Mouse (Mus musculus) G1E (cell line): Measurements from ENCODE around the gene Cadm1. TPM values are rescaled to one million over a fixed set of nuclear protein-coding genes. Genes with fewer than 3 reads are reported as not detected.

Experiments
- ATAC-seq: 2 replicates; pipeline ENCODE4 v1.8.0; 2016; ENCODE audit warnings: mild to moderate bottlenecking; ENCODE audit not compliant: insufficient number of reproducible peaks, poor library complexity, low FRiP score, severe bottlenecking; ENCODE audit errors: extremely low read depth
- DNase-seq: peaks from one replicate; pipeline ENCODE4 v3.0.0; 2012; ENCODE audit warnings: low spot score
- H3K27me3 ChIP-seq: 2 replicates; pipeline ENCODE4 v1.6.1; 2012; ENCODE audit warnings: mild to moderate bottlenecking, low read length, inconsistent platforms; ENCODE audit not compliant: insufficient read depth
- H3K36me3 ChIP-seq: replicated peaks from 2 replicates; pipeline ENCODE3; 2012; ENCODE audit warnings: mild to moderate bottlenecking, inconsistent platforms
- H3K4me1 ChIP-seq: 2 replicates; pipeline ENCODE4 v1.6.1; 2012; ENCODE audit warnings: low read depth, low read length, inconsistent platforms, mixed read lengths; ENCODE audit not compliant: insufficient read depth
- H3K4me3 ChIP-seq: 2 replicates; pipeline ENCODE4 v1.5.1; 2012; ENCODE audit warnings: low read depth, mild to moderate bottlenecking, inconsistent platforms, low read length, moderate library complexity, mixed read lengths
- H3K9me3 ChIP-seq: replicated peaks from 2 replicates; pipeline ENCODE4 v1.6.1; 2012; ENCODE audit warnings: inconsistent platforms
- CTCF ChIP-seq: IDR thresholded peaks from 2 replicates; pipeline ENCODE4 v1.5.1; 2012; ENCODE audit warnings: low read depth, low read length, inconsistent platforms, mixed read lengths
- GATA1 ChIP-seq: IDR thresholded peaks from 2 replicates; pipeline ENCODE4 v1.6.1; 2012; ENCODE audit warnings: borderline replicate concordance, low read length, inconsistent platforms, mixed read lengths
- GATA2 ChIP-seq: IDR thresholded peaks from 2 replicates; pipeline ENCODE4 v1.6.1; 2012; ENCODE audit warnings: low read depth, low read length, inconsistent platforms, borderline replicate concordance
- POLR2AphosphoS5 ChIP-seq: IDR thresholded peaks from 2 replicates; pipeline ENCODE4 v1.6.1; 2012; ENCODE audit warnings: low read depth, low read length, inconsistent platforms; ENCODE audit not compliant: insufficient replicate concordance
- TAL1 ChIP-seq: conservative IDR thresholded peaks from 2 replicates; pipeline ENCODE4 v1.6.1; 2012; ENCODE audit warnings: low read depth, low read length, inconsistent platforms, mixed read lengths
- polyA plus RNA-seq: library from polyadenylated mRNA; stranded (reverse); fragments of >175 nt; gene quantifications from 2 replicates; pipeline ENCODE4 v1.2.3, GENCODE M21; 2012
- total RNA-seq, 2 experiments: library from RNA; stranded (forward) in 1 of 2; stranded (reverse) in 1 of 2; fragments of 200-1000 nt in 1 of 2; fragments of >200 nt in 1 of 2; fragmentation: Nextera tagmentation in 1 of 2; gene quantifications; 2 replicates each; pipeline ENCODE4 v1.2.3; 2014 to 2017

The Cadm1 gene
- total and polyA plus RNA-seq, 3 experiments: 0.38 TPM; not detected in 2

DNA sequence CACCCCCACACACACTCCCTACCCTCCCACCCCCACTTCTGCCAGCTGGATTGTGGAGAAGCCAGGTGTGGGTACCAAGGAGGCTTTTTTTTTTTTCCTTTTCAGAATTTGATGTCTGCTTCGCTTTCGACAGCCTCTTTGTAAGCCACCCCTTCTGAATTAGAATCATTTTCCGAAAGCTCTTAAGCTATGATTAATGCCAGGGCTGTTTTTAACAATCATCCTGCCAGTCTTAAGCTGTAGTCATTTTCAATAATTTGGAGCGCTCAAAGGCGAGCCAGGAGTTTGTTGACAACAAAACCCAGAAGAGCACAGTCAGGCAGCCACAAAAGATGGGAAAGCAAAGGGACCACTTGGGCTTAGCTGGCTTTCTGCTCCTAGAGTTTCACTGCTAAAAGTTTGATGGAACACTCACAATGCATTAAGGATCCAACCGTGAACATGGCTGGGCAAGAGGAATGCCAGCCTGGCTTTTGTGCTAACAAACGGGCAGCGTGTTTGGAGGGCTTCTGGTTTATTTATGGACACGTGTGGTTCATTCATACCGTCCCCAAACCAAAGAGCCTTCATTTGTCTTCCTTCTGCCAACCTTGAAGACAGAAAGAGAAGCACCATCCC, 328.9 kb downstream of the Cadm1 start:
- no peak overlapping the region for H3K4me3 ChIP-seq
- DNase-seq (no peak), ATAC-seq (no peak)
- TF ChIP-seq CTCF (no peak), TAL1 (no peak), GATA1 (no peak), GATA2 (no peak), POLR2AphosphoS5 (no peak)
- no peaks in the 10 kb centered on the region for H3K36me3 ChIP-seq
- H3K27me3 ChIP-seq: no peaks in the 10 kb centered on the region
- peaks cover 22% of the 10 kb centered on the region for H3K9me3 ChIP-seq
- H3K4me1 ChIP-seq: no peaks in the 10 kb centered on the region

DNA sequence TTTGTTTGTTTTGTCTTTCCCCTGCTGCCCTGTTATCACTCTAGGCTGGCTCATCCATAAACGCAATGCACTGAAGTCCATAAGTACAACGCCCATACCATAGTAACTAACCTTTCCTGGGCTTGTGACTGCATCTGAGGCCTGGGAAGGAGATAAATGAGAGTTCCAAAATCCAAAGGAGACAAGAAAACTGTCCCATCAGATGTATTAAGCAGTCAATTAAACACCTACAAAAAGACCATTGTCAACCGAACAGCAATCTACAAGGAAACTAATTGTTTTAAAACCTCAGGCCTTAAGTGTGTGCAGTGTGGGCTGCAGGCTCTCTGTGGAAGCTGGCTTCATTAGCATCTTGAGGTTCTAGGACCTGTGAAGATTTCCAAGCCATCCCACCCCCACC, 331.0 kb downstream of the Cadm1 start:
- TF ChIP-seq CTCF: no peak
- no peak for TF ChIP-seq GATA2
- no peak for TF ChIP-seq TAL1
- no peak for TF ChIP-seq POLR2AphosphoS5
- no peaks in the 10 kb centered on the region for H3K27me3 ChIP-seq
- ATAC-seq: no peak
- no peaks in the 10 kb centered on the region for H3K4me1 ChIP-seq
- H3K36me3 ChIP-seq: no peaks in the 10 kb centered on the region
- no peak for DNase-seq
- no peak overlapping the region for H3K4me3 ChIP-seq
- peaks cover 26% of the 10 kb centered on the region for H3K9me3 ChIP-seq

DNA sequence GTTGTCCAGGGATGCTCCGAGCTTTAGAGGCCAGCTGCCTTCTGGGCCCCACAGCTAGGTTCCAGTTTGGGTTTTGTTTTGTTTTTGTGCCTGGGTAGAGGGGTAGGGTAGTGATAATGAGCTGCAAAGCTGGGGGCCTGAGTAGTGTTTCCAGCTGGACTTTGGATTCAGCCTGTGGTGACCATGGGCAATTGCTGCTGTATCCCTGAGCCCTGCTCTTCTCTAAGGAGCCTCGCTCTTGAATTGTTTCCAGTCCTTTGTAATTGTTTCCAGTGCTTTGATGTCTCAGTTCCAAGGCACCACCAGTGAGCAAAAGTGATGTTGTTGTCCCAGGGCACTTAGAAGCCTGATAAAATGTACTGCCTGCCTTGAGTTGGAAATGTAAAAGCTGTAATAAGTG, 331.8 kb downstream of the Cadm1 start:
- Histone ChIP-seq H3K36me3 (no peaks in the 10 kb centered on the region), H3K27me3 (no peaks in the 10 kb centered on the region), H3K9me3 (peaks cover 26% of the 10 kb centered on the region), H3K4me3 (no peak overlapping the region), H3K4me1 (no peaks in the 10 kb centered on the region)
- ATAC-seq: no peak
- TF ChIP-seq TAL1: no peak
- no peak for TF ChIP-seq GATA1
- TF ChIP-seq CTCF: no peak
- no peak for TF ChIP-seq GATA2
- no peak for TF ChIP-seq POLR2AphosphoS5
- no peak for DNase-seq

DNA sequence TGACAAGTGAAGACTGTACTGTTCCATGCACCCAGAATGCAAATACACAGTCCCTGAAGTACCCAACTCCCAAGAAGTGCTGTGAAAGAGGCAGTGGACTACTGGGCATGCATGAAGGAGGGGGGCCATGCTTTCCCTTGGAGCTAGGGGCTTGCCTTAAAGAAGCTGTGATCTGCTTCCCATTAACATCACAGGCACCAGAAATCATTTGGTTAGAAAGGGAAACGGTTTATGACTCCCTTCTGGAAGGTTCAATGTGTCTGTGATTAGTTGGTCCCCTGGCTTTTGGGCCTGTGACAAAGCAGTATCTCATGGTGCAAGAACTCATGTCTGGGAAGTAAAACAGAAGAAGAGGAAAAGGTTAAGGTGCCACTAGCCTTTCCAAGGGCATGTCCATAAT, 336.0 kb downstream of the Cadm1 start:
- H3K27me3 ChIP-seq: no peaks in the 10 kb centered on the region
- TF ChIP-seq GATA1 (no peak), POLR2AphosphoS5 (no peak), GATA2 (no peak), CTCF (no peak), TAL1 (no peak)
- no peaks in the 10 kb centered on the region for H3K4me1 ChIP-seq
- peaks cover 24% of the 10 kb centered on the region for H3K9me3 ChIP-seq
- no peak for ATAC-seq
- H3K36me3 ChIP-seq: no peaks in the 10 kb centered on the region
- DNase-seq: no peak
- H3K4me3 ChIP-seq: no peak overlapping the region

DNA sequence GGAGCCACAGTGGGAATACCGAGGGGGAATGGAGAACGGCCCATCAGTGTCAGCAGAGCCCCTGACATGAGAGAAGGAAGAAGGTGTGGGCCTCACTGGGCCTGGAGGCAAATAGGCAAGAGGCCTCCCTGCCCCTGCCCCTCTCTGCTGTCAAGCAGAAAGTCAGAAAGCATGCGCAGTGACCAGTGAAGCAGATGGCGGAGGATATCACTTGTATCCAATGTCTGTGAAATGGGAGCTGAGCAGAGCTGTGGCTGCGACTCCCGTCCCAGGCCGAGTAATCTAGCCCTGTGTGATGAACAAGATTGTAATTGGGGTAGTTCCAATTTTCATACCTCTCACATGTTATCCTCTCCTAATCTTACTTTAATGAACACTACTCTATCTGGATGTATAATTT, 337.5 kb downstream of the Cadm1 start:
- H3K4me3 ChIP-seq: no peak overlapping the region
- DNase-seq (no peak), ATAC-seq (no peak)
- no peaks in the 10 kb centered on the region for H3K4me1 ChIP-seq
- TF ChIP-seq CTCF: no peak
- TF ChIP-seq GATA1: no peak
- TF ChIP-seq POLR2AphosphoS5: no peak
- no peak for TF ChIP-seq TAL1
- TF ChIP-seq GATA2: no peak
- H3K27me3 ChIP-seq: no peaks in the 10 kb centered on the region
- H3K36me3 ChIP-seq: no peaks in the 10 kb centered on the region
- peaks cover 22% of the 10 kb centered on the region for H3K9me3 ChIP-seq

DNA sequence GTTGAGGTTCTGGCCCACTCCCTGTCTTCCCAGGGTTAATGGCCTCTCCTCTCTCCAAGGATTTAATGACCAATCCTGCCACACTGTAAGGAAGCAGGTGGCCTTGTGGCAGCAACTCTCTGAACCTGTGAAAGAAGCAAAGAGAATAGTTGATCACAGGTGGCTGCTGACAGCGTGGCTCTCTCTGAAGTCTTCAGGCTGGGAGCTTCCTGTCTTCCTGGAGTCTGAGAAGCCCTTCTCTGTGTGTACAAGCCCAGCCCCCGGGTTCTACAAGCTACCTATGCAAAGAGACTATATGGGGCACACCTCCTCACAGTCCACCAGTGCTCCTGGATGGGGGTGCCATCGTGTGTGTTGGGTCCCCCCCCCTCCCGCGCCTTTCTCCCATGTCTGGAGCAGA, 339.7 kb downstream of the Cadm1 start:
- Histone ChIP-seq H3K4me1 (no peaks in the 10 kb centered on the region), H3K27me3 (no peaks in the 10 kb centered on the region), H3K4me3 (no peak overlapping the region), H3K36me3 (no peaks in the 10 kb centered on the region), H3K9me3 (peaks cover 24% of the 10 kb centered on the region)
- no peak for TF ChIP-seq POLR2AphosphoS5
- TF ChIP-seq GATA2: no peak
- TF ChIP-seq GATA1: no peak
- ATAC-seq (no peak), DNase-seq (no peak)
